Mouse (Mus musculus) heart, adult 11 months (tissue): ENCODE results near the gene Shoc2.
A peak's percentile ranks its signal among the peaks of the same experiment; 100 is the strongest.
"Not testable (repeated sequence)": the region's sequence is repeated elsewhere in the genome, so short reads cannot be mapped to it uniquely, and the experiment has no call there.

Source experiments
- DNase-seq: peaks from one replicate; pipeline ENCODE4 v3.0.0; 2022

Shoc2 gene

DNA sequence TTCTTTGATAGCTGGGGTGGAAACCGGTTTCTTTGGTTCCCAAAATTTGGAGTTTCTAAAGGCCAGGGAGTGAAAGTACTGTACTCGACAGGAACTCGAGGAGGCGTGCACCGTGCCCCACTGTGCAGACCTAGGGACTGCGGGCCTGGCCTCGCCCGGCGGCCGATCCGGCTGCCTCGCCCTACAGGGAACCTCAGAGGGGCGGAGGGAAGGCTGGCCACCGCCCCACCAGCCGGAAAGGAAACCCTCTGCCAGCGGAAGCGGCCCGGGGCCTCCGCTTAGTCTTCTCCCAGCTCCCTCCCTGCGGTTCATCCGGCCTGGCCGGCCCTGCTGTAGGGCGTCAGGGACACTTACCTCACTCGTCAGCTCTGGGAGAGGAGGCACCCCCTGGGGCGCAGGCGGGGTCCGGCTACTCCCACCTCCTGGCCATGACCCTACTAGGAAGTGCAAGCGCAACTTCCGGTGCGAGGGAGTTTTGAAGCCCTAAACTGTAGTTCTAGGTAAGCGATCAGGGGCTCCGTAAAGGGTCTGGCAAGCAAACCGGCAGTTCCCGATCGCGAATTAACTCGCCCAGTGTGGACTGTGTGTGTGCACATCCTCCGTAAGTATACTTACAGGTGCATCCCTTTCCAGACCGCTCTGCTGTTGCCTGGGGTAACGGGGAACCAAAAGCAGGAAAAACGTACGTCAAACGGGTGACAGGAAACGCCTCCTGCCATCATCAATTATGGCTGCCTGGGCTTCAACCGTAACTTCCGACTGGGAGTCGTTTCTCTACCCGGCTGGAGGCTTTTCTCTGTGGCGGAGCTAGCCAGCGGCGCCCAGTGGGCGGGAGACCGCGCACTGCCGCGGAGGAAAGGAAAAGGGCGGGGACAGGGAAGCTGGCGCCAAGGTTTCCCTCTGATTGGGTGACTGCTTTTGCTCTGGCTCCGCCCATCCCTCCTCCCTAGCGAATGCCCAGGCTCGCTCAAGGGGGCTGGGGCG, at the start of gene Shoc2, which contains the start of gene Bbip1:
Gene Shoc2, plus strand, starts transcription at position 505 of the 984 bp plus-strand sequence.
Gene Bbip1, minus strand, starts transcription at position 826 of the 984 bp plus-strand sequence.
- DNase-seq: peak; percentile 100

GRCm38 (mm10) chr19:53894538-53895121, 49.5 kb upstream of the Shoc2 start:
- peak; percentile 97 for DNase-seq

- peak; percentile 92 for DNase-seq
Observed at GRCm38 (mm10) chr19:53898046-53898445, 46.1 kb upstream of the Shoc2 start.

DNA sequence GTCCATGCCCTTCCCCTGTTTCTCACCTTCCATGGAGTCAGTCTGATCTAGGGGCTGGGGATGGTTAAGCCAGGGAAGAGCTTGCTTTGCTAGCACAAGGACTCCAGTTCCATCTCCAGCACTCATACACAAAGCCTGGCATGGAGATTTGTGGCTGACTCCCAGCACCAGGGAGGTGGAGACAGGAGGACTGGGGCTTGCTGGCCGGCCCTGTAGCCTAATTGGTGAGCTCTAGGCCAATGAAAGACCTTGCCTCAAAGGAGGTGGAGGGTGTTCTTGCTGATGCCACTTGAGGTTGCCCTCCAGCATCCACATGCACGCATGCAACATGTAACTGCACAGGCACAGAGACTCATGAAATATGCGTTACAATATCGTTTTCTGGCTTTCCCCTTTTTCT, 45.6 kb upstream of the Shoc2 start:
- DNase-seq: peak; percentile 97

DNA sequence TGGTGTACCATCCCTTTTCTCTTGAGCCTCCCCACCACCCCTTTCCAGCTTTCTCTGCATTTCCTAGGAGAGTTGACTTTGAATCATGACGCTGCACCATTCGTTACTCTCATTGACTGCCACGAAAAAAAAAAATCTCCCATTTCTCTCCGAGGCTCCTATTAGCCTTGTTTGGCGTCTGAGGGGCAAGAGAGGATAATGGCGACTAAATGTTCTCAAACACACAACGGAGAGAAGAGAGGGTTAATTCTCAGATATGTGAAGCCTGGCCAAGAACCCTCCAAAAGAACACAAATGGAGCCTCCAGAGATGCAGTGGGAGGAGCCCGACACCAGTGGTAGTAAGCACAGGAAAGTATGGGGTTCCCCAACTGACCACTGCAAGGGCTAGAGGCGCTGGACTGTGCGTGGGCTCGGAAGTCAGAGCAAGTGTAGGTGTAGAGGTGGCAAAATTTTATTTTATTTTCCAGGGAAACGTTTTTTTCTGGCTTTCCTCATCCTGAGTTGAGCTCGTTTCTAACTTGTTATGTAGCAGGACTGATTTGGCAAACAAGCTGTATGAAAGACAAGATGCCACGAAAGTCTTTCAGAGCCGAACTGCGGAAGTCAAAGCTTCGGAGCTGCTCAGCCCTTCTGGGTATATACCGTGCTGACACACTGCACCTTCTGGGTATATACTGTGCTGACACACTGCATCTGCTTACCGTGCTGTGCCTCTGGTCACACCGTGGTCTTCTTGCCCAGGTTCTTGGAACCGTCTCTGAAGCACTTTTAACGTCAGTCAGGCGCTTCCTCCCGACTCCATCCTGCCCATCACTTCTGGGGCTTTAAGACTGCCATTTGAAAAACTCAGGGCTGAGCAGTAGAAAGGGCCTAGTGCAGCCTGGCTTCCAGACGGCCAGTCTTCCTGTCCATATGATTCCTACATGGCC, 44.9 kb upstream of the Shoc2 start:
- DNase-seq: peak; percentile 86

DNA sequence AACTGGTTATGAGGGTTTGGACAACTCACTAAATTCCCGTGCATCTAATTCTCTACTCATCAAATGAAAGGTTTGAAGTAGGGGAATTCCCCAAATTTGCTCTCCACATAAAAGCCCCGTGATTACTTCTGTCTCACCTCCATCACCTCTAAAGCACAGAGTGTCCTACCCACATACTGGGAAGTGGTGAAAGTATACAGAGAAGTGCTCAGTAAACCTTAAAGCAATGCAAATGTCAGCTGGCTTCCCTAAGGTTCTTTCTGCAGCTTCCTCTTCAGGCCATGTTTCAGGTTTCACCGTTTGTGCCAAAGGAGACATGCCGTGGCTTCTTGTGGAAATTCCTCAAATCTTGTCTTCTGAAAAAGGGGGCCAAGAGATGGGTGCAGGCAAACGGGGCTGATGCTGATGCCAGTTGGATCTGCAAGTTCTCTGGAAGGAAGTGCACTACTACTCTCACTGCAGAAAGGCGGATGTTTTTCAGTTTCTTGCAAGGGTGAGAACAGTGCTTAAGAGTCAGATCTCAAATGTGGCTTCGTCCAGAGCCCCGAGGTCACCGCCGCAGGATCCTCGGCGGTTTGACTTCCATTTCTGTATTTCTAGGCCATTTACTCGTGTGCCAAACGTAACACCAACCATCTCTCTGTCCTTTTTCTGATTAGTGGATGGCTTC, 44.0 kb upstream of the Shoc2 start:
- DNase-seq: peak; percentile 87

GRCm38 (mm10) chr19:53901931-53902738, 42.0 kb upstream of the Shoc2 start:
- peak; percentile 92 for DNase-seq

- peak; percentile 100 for DNase-seq
Observed at GRCm38 (mm10) chr19:53902739-53903487, 41.2 kb upstream of the Shoc2 start.

- peak; percentile 97 for DNase-seq
Observed at GRCm38 (mm10) chr19:53903507-53904321, 40.4 kb upstream of the Shoc2 start.

DNA sequence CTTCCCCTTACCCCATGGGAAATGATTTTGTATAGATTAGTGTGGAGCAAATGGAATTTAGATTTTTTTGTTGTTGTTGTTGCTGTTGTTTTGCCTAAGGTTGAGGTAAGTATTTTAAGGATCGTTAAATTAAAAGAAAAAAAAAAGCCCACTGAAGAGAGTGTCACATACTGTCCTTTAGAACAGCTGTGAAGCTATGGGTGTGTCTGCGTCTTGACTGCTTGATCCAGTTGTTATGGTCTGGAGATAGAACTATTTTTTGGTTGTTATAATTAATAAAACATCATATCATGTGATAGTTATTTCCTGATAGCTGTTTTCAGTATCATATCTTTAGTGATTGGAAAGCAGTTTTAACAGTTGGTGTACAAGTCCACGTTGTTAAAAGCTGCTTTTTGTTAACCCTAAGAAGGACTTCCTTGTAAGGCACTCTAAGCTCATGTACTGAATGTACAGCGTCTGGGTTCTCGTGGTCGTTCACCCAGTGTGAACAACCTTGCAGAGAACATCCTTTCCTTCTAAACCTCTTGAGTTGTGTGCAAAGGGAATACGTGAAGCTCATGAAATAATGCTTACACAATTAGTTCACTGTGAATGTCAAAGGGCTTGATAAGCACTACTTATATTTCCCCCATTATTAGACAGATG, 39.1 kb upstream of the Shoc2 start:
- peak; percentile 61 for DNase-seq

DNA sequence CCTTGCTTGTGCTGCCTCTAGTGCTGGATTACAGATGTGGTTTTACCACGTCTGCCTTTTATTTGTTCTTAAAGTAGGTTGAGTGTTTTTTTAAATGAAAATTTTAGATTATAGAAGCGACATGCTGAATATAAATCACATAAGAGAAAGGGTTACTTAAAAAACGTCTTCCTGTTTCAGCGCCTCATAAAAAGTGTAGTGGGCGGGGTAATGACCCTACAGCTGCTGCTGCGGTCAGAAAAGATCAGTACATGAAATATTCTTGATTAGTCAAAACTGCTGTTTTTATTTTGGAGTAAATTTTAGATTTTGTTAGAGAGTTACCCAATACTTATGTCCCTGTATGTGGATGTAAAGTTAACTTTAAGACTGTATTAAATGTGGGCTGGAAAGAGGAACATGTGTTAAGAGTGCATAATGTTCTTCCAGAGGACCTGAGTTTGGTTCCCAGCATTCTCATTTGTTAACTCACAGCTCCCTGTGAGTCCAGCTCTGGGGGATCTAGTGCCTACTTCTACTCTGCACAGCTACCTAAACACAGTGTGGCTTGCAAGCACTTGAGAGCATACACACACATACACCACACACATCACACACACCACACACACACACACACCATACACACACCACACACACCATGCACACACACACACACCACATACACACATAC, 37.9 kb upstream of the Shoc2 start:
- DNase-seq: peak; percentile 86

- peak; percentile 53 for DNase-seq
Observed at GRCm38 (mm10) chr19:53906703-53907070, 37.4 kb upstream of the Shoc2 start.

DNA sequence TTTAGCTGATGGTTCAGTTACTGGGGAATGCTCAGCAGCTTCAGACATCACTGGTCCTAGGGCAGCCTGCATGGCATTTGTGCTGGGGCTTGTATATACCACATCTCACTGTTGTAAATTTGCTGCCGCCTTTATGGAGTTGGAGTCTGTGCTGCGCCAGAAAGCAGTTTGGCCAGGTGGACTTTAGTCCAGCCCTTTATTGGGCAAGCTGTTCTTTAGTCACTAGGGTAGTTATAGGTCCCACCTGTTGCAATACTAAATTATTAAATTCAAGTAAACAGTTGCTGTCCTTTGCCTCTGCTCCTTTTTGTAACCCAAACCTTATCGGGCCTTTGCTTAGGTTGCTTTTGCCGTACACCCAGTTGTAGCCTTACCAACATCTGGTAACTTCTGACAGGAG, 29.2 kb upstream of the Shoc2 start:
- no peak for DNase-seq

- no peak for DNase-seq
Observed at GRCm38 (mm10) chr19:53919541-53919940, 24.6 kb upstream of the Shoc2 start.

DNA sequence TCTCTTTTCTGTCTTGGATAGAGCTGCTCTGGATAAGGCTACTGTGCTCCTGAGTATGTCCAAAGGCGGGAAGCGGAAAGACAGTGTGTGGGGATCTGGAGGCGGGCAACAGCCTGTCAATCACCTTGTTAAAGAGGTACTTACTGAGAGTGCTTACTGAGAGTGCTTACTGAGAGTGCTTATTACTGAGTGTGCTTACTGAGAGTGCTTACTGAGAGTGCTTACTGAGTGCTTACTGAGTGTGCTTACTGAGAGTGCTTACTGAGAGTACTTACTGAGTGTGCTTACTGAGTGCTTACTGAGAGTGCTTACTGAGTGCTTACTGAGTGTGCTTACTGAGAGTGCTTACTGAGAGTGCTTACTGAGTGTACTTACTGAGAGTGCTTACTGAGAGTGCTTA, 22.1 kb upstream of the Shoc2 start:
- DNase-seq: not testable (repeated sequence)

DNA sequence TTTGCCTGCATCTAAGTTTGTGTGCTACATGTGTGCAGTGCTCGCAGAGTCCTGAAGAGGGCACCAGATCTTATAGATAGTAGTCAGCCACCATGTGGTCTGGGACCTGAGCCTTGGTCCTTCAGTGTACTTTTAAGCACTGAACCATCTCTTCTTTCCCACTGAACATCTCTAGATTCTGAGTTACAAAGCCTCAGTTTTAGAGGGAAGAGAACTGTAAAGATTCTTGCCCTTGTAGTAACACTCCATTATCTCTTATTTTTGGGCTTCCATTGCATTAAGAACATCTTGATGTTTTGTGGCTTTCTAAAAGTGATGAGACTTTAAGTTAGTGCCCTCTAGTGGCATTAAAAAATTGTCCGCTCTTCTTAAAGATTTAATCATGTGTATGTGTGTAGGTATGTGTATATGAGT, 18.8 kb upstream of the Shoc2 start:
- DNase-seq: no peak

DNA sequence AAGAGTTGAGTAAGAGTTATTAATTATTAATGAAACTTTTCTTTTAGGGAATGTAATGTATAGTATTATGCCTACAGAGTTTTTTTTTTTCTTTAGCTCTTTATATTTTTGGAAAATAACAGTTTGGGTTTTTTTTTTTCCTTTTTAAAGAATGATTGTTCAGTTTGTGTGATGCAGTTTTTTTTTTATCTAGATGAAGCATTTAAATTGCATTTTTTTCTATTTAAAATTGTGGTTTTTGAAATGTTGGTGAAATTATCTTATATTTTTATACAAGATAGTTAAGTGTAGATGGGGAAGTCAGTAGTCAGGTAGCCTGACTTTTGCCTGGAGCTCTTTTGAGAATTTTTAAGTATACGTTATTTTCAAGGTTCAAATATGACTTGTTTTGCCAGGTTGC, 17.4 kb upstream of the Shoc2 start:
- no peak for DNase-seq

DNA sequence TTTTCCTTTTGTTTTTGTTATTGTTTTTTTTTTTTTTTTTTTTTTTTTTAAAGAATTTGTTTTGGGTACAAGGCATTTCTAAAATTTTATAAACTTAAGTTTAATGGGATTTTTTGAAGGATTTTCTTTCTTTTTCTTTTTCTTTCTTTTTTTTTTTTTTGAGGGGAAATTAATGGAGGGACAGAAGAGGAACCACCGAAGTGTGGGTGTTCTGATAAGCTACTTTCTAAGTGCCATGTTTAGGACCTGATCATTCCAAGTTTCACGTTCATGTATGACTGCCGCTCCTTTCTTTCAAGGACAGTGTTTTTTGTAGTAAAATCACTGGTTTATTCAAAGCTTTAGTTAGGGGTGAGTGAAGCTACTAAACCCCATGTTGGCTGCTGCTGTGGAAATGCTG, 14.9 kb upstream of the Shoc2 start:
- DNase-seq: no peak

- no peak for DNase-seq
Observed at GRCm38 (mm10) chr19:53933050-53933449, 11.1 kb upstream of the Shoc2 start.
